Mouse (Mus musculus): ENCODE data around the gene Sema4f.

The Sema4f gene

DNA sequence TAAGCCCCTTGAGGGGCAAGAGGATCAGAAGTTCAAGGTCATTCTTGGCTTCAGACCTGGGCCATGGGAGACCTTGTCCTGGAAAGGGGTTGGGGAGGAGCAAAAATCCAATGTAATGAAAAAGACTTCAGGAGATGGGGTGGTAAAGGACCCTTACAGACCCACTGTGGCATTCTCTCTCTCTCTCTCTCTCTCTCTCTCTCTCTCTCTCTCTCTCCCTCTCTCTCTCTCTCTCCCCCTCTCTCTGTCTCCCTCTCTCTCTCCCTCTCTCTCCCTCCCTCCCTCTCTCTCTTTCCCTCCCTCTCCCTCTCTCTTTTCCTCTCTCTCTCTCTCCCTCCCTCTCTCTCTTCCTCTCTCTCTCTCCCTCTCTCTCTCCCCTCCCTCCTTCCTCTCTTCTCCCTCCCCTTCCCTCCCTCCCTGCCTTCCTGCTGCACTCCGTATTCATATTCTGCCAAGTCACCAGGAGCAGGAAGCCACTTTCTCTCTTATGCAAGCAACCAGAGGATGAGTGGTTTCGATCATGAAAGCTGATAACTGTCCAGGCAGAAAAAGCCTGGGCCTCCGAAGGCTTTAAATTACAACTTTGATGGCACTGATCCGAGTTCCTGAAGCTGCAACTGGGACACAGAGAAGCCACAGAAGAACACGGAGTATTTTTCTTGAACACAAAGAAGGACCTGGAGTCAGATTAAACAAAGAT is 67.8 kb downstream of the Sema4f start:
- DNase-seq (ENCODE audit: extremely low spot score, low spot score): no peak

DNA sequence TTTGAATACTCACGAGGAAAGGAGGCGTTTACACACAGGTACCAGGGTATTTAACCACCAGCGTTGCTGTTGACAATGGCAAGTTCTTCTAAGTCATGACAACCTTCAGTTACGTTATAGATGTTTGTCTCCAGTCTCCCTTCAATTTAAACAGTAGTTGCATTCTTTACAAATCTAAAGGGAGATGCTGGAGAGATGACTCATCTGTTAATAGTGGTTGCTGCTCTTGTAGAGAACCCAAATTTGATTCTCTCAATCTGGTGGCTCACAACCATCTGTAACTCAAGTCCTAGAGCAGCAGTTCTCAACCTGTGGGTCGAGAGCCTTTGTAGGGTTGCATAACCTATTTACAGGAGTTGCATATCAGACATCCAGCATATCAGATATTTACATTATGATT is 71.1 kb downstream of the Sema4f start:
- no peak for DNase-seq (ENCODE audit: extremely low spot score, low spot score)

DNA sequence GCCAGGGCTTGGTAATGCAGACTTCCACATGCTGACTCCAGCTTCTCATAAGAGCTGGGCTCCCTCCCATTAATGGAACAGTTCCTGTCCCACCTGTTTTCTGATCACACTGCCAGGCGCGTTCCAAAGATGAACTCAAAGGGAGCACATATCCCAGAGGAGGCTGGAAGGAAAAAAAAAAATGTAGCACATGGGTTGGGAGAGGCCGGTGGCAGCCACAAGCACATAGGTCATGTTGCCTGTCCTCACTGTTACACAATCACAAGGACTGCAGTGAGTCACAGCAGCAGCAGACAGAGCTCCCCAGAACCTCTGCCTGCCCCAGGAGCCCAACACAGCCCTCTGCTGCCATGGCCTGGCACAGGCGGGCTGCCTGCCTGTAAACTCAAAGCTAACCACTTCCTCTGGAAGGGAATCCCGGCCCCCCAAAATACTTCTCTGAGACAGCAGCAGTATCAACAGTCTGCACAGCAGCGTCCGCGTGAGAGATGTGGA is 76.1 kb downstream of the Sema4f start:
- DNase-seq (ENCODE audit: extremely low spot score, low spot score): no peak

DNA sequence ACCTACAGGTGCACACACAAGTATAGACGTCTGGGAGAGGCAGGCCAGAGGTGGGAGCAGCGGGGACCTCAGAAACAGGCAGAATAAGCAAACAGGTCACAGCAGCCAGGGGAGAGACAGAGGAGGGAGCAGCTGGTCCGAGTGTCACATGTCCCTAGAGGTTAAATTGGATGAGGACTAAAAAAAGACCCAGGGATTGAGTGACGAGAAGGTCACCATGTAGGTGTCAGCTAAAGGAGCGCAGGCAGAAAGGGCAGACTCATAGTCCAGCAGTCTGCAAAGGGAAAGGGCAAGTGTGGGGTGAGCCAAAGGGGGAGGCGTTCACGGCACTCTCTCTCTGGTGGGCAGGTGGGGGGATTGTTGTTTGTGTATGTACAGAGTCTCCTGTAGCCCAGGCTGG is 77.1 kb downstream of the Sema4f start:
- no peak for DNase-seq (ENCODE audit: extremely low spot score, low spot score)

DNA sequence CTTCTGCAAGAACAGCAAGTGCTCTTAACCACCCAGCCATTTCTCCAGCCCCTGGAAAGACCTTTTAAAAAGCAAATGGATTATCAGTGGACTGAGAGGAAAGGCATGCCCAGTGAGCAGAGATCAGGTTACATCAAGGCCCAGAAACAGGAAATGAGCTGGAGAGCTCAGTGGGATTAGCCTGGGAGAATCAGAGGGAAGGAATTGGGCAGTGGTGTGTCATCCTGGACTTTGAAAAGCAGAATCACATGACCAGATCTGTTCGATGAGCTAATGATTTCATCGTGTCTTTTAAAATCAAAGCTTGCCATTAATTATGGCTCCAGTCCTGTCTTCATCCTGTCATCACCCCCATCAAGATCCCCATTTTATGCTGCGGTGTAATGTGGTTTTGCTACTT is 77.5 kb downstream of the Sema4f start:
- no peak for DNase-seq (ENCODE audit: extremely low spot score, low spot score)

Data from neural tube, embryonic 10.5 days (tissue).